Mouse (Mus musculus): ENCODE data around the gene Cplx2.
A peak's percentile ranks its signal among the peaks of the same experiment; 100 is the strongest.

The Cplx2 gene

DNA sequence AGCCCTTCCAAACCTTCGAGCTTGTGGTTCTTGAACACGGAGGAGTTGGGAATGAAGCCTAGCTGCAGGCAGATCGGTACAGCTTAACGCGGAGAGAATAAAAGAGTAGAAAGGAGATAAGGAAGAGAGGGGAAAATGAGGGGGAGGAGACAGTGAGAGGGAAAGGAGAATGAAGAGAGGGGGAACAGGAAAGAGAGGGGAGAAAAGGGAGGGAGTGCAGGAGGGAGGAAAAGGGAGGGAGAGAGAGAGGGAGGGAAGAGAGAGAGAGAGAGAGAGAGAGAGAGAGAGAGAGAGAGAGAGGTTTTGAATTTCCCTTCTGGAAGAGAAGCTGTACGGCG lies at the start of gene Cplx2:
Gene Cplx2 (plus strand): TSS at position 301 of the 338 bp plus-strand sequence.
- DNase-seq: no peak

- peak; percentile 80 for DNase-seq
Observed at GRCm38 (mm10) chr13:54322396-54323306, 48.5 kb upstream of the Cplx2 start.

DNA sequence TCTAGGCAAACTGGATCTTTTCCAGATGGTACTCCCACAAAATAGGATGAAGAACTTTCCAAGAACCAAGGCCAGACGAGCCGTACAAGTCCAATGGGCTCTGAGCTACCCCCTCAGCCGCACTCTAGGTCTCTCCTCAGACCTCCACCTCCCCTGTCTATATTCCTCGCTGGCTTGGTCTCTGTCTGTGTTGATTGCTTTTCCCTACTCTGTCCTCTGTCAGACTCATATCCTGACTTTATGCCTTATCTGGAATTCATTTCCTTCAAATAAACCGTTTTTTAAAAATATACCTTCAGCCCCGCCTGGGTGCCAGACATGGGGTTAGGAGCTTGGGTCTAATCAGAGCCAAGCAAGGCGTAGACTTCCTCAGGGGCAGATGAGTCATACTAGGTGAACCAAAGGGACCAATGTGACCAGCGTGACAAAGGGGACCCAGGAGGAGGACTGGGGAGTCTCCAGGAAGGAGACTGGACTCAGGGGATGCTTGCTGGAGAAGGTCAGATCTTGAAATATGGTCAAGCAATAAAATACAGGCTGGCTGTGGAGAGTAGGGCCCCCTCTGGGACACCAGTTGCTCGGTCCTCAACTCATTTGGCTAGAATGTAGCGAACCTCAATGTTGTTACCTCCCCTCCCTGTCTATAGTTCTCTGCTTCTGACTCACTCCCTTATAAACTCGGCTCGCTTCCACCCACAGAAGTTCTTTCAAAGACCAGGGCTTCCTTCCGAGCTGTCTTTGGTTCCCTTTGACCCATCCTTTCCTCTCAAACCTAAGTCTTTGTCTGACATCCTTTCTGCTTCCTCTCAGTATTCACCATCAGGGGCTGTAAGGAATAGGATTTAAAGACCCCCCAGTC lies 47.6 kb upstream of the Cplx2 start:
- no peak for DNase-seq

DNA sequence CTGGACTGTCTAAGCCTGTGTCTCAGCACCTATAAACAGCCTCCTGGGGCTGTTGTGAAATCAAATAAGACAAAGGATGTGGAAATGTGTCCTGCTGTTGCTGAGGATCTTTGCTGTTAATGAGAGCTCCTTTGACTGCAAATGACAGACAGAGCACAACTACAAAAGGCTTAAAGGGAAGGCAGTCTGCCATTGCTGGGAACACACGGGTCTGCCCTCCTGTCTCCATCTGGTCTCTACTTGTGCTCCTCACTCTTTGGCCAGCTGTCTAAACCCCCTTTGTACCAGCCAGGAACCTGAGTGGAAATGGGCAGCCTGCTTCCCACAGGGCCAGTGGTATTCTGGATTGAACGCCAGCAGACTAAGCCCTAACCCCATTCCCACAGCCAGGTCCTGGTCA lies 47.0 kb upstream of the Cplx2 start:
- DNase-seq: no peak

DNA sequence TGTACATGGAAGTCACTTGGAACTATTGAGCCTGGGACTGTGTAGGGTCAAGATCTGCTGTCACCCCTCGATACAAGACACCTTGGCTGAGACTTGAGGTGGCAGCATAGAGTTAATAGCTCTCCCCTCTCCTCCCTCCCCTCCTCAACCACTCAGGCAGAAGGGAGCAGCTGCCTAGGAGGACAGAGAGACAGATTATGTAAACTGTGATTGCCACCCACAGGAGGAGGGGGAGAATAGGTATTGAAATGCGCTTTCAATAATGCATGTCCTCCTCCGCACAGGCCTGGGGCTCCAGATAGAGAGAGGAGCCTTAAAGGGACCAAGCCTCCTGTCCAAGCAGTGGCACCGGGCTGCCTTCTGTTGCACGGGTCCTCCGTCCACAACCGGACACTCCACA lies 45.3 kb upstream of the Cplx2 start:
- DNase-seq: no peak

DNA sequence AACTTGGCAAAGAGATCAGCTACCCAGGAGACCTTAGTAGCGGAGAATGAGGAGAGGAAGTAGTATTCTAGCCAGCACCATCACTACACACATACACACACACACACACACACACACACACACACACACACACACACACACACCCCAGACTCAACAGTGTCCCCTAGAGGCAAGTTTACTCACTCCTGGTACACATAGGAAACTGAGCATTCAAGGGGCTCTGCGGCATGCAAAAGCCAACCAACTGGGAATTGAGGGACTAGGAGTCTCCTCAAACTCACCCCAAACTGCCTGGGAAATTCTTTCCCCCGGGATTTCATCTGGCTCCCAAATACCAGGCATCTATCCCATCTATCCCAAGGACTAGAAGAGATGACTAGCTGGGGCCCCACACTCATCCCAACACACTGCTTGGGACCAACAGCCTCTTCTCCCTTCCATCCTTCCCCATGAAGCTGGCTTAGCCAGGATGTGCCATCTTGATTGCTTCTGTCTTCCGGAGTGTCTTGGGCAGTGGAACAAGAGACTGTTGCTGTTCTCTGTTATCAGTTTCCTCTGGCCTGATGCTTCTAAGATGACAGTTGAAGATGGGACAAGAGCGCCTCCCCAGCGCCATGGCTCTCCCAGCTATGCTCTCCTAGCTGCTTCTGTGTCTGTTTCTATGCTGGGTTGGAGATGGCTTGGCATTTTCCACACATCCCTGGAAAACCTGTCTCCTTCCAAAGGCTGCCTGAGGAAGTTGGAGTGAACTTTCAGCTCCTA lies 44.3 kb upstream of the Cplx2 start:
- no peak for DNase-seq

- no peak for DNase-seq
Observed at GRCm38 (mm10) chr13:54328029-54328428, 43.1 kb upstream of the Cplx2 start.

DNA sequence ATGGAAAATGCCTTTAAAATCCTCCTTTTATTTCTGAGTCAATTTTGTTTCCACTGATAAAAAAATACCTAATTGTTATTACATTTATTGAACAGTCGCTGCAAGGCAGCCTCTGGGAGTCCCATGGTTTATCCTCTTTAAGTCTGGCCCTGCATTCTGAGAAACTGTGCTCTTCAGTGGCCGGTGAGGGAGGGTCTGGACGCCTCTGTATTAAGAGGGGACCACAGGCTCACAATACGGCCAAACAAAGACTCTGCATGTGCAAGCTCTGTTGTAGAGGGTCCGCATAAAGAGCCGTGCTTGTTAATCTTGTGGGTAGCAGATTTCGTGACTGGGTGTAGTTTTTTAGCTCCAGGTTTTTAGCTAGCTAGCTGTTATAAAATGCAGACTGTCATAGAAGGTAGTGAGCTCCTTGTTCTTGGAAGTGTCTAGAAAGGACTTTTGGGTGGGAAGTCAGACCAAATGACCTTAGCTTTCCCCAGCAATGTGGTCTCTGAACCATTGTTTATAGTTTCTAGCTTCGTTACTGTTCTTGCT lies 42.1 kb upstream of the Cplx2 start:
- no peak for DNase-seq

DNA sequence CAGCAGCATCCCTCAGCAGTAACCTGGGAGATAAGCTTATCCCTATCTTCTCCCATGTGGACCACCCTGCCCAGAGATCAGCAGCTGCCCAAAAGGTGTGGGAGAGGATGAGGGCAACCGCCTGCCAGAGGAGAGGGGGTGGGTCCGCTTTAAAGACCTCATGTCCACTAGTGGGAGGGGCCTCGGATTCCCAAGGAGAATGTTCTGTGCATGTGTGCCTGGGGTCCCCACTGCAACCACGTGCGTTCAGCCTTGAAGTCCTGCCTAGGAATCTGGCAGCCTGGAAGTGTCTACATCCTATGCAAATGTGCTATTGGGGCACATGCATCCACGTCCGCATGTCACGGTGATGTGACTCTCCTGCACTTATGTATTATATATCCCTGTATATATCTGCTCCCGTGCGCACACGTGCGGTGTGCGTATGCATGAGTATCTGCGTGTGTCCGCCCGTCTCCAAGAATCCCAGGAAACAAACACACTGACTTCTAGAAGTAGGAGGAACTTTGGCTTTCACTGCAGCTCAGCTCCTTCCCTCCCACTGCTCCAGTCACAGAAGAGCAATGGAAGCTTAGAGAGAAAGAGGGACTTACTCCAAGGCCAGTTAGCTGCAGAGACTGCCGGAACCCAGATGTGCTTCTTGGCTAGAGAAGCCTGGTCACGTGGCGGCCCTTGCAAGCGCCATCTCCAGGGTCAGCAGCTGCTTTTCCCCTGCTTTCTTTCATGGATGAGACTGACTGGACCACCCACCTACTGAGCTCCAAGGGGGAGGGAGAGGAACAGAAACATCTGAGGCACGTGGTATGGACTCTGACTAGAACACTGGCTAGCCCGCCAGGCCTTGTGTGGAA lies 39.1 kb upstream of the Cplx2 start:
- DNase-seq: no peak

GRCm38 (mm10) chr13:54332921-54333477 lies 38.1 kb upstream of the Cplx2 start:
- DNase-seq: no peak

DNA sequence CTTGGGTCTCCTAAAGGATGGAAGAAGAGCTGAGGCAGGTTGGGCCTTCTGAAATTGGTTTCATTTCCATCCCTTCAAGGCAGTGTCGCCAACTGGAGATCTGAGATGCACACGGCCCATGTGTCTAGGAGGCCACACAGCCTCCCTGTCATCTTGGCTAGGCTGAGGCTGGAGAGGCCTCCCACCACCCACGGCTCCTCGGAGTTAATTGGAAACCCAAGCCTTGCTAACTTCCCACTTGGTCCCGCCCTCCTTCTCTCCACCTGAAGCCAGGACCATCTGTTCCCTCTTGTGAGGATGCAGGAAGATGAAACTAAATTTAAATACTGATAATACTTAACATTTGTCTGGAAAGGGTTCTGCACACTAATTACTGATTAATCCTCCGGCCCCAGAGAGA lies 34.1 kb upstream of the Cplx2 start:
- DNase-seq: peak; percentile 62

DNA sequence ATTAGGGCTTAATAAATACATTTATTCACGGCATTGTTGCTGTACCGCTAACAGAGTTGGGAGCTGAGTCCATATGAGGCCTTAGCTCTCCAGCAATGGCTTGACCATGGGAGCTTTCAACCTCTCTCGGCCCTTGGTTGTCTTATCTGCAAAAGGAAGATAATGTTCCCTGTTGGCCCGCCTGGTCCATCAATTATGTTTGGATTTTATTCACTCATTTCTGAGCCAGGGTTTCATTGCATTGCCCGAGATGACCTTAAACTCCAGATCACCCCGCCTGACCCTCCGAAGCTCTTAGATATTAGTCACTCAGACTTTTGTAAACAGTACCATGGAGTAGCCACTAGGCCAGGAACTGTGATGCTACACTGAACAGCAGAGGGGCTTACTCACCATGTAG lies 33.6 kb upstream of the Cplx2 start:
- DNase-seq: no peak

DNA sequence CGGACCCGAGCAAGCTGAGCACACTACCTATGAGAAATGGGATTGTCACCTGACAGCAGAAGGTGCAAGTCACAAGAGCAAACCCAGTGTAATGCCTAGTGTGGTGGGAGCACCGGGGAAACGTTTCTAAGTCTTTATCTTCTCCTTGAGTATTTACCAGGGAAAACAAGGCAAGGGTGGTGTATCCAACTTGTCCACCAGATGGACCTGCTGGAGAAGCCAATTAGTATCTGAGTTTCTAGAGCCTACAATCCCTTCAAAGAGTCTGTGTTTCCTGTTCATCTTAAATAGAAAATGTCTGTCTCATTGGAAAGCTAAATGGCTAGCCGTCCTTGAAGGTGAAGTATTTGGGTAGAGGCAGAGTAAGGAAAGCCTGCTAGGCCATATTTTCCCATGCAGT lies 32.3 kb upstream of the Cplx2 start:
- DNase-seq: no peak

- DNase-seq: no peak
Observed at GRCm38 (mm10) chr13:54345885-54346647, 25.1 kb upstream of the Cplx2 start.

DNA sequence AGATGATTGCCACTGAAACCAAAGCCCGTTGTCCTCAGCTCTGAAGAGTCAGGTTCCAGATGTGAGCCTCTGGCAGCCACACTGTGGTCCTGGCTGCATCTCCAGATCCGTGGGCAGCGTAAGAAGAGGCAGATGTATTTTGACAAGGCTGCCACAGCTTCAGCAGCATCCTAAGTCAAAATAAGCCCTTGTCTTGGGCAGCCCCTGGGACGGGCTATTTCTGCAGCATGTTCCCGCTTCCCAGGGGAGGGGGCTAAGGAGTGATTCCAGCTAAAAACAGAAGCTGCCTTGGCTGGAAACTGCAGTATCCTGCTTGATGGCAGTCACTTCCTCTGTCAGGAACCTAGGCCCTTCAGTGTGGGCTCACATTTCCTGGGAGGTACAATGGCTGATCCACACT lies 23.1 kb upstream of the Cplx2 start:
- no peak for DNase-seq

DNA sequence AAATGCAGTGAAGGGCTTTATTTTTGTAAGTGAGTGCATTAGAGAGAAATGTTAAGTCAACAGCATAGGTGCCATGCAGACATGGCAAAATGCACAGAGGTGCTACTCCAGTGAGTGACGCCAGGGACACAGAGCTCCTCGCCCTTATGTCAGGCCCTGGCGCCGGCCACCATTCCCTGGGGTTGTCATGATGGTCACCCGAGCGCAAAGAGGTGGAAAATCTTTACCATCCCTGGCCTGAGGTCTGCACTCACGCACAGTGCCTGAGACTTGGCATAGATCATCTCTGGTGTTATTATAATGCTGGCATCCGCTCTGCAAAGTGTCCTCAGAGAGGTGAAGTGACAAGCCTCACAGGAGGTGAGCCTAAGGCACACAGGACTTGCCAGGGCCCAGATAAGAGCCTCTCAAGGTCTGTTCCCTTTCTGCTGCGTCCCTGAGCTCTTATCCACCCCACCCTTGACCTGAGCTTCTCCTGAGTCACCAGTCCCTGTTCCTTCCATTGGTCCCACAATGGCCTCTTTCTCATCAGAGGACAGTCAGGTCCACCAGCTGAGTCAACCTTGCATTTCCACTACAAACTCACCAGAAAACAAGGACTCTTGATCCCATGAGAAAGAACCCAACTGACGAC lies 21.9 kb upstream of the Cplx2 start:
- DNase-seq: peak; percentile 65

DNA sequence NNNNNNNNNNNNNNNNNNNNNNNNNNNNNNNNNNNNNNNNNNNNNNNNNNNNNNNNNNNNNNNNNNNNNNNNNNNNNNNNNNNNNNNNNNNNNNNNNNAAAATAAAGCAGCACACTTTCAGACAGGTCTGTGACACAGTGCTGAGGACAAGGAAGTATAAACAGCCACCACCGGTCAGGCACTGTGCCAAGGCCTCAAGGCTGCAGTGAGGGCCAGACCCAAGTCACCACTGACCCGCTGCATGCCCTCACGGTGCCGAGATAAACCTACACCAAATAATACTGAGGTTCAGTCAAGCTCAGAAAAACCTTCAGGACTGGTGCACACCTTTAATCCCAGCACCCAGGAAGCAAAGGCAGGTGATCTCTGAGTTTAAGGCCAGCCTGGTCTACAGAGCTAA lies 13.7 kb upstream of the Cplx2 start:
- peak; percentile 70 for DNase-seq

- no peak for DNase-seq
Observed at GRCm38 (mm10) chr13:54359181-54359580, 12.0 kb upstream of the Cplx2 start.

DNA sequence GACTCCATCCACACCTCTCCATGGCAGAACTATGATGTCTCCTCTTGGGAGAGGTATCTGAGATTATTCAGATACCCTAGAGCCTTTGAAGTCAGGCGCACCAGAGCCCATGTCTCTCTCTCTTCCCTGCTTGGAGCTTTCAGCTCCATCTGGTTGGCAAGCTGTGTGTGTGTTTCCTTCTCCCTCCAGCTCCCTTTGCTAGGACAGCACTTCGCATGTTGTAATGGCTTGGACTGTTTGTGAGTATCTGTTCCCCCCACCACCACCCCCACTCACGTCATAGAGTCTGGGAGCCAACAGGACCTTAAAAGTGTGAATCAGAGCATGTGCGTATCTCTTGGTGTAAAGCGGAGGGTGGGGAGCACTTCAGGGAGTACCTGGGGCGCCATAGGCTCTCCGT lies 6.5 kb upstream of the Cplx2 start:
- no peak for DNase-seq

- peak; percentile 70 for DNase-seq
Observed at GRCm38 (mm10) chr13:54367758-54368157, 3.4 kb upstream of the Cplx2 start.
